Comparison of ENCODE assay signal across 8 mouse cellular contexts in the genomic region with DNA sequence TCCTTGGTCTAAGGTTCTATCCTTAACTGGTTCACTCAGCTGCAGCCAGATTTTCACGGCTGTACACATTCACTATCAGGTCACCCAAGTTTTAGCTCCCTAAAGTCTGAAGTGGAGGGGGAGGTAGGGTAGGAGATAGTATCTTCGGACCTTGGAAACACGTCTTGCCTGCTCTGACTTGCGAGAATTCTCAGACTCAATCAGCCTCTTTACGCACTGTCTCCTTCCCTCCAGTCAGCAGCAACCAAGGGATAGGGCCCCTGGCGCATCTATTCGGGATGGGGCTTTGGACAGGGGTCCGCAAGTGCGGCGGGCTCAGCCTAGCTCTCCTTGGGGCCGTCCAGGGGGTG. TPM values are rescaled to one million over a fixed set of nuclear protein-coding genes. Genes with fewer than 3 reads are reported as not detected.
DNase-seq lines count a peak whose midpoint lies in the region; ATAC-seq lines count a peak whose summit lies in the region.

No protein-coding gene starts in this region.

- peak overlapping the region; percentile 88 for H3K9ac ChIP-seq in heart, embryonic 16.5 days (ENCODE audit: low read length)
- H3K9ac ChIP-seq in hindbrain, embryonic 12.5 days, result peak overlapping the region; percentile 74
- peak overlapping the region; percentile 69 for H3K9ac ChIP-seq in midbrain, embryonic 13.5 days (replicated peaks)

- no peaks in the 10 kb centered on the region for H3K9me3 ChIP-seq in heart, embryonic 16.5 days (replicated peaks; ENCODE audit: control insufficient read depth, low read length)
- no peaks in the 10 kb centered on the region for H3K9me3 ChIP-seq in hindbrain, embryonic 12.5 days (replicated peaks)
- H3K9me3 ChIP-seq in midbrain, embryonic 13.5 days, result no peaks in the 10 kb centered on the region

- H3K4me3 ChIP-seq in heart, embryonic 16.5 days (ENCODE audit: low read length), result peak overlapping the region; percentile 76
- H3K4me3 ChIP-seq in hindbrain, embryonic 12.5 days, result peak overlapping the region; percentile 52
- H3K4me3 ChIP-seq in midbrain, embryonic 13.5 days (replicated peaks), result peak overlapping the region; percentile 53

- H3K27ac ChIP-seq in heart, embryonic 16.5 days (ENCODE audit: low read length), result peak overlapping the region; percentile 92
- H3K27ac ChIP-seq in hindbrain, embryonic 12.5 days, result peak overlapping the region; percentile 65
- no peak overlapping the region for H3K27ac ChIP-seq in midbrain, embryonic 13.5 days

- intact Hi-C loops in heart, postnatal 10 days (cut with DNase I), result loop anchor here (5.0 kb wide), 1 partner anchor 150 kb away; no protein-coding TSS in a partner anchor

- DNase-seq in heart, postnatal 10 days, result no peak
- DNase-seq in adipocyte (ENCODE audit: low spot score) (peak; percentile 55), MN1 (ENCODE audit: low spot score) (no peak)
- DNase-seq in thymus, postnatal 4 days, result no peak
- no peak for DNase-seq in spleen, adult 12 weeks (ENCODE audit: low spot score)

- H3K27me3 ChIP-seq in heart, embryonic 16.5 days (ENCODE audit: control insufficient read depth, insufficient read depth, low read length), result no peaks in the 10 kb centered on the region
- peaks cover 72% of the 10 kb centered on the region for H3K27me3 ChIP-seq in hindbrain, embryonic 12.5 days
- peaks cover 79% of the 10 kb centered on the region for H3K27me3 ChIP-seq in midbrain, embryonic 13.5 days

- peaks cover 41% of the 10 kb centered on the region for H3K4me1 ChIP-seq in heart, embryonic 16.5 days (ENCODE audit: control insufficient read depth, insufficient read depth, low read length)
- peaks cover 29% of the 10 kb centered on the region for H3K4me1 ChIP-seq in hindbrain, embryonic 12.5 days
- H3K4me1 ChIP-seq in midbrain, embryonic 13.5 days (replicated peaks), result peaks cover 33% of the 10 kb centered on the region

- WGBS in heart, embryonic 16.5 days, result under 1% methylated on average over 11 of the region's 11 CpGs
- WGBS in hindbrain, embryonic 12.5 days, result under 1% methylated on average over 11 of the region's 11 CpGs
- under 1% methylated on average over 11 of the region's 11 CpGs for WGBS in midbrain, embryonic 13.5 days

- ATAC-seq in heart, embryonic 16.5 days (replicated peaks; ENCODE audit: extremely low read depth, insufficient read depth, low FRiP score), result no peak
- ATAC-seq in hindbrain, embryonic 12.5 days (ENCODE audit: low FRiP score), result peak; percentile 33; the same call in 1 of the 2 replicates
- ATAC-seq in midbrain, embryonic 13.5 days, result no peak

- H3K4me2 ChIP-seq in heart, embryonic 16.5 days (ENCODE audit: low read depth, low read length), result peak overlapping the region; percentile 63
- H3K4me2 ChIP-seq in hindbrain, embryonic 12.5 days (replicated peaks), result peak overlapping the region; percentile 94
- peak overlapping the region; percentile 91 for H3K4me2 ChIP-seq in midbrain, embryonic 13.5 days (replicated peaks)

- peaks cover 9% of the 10 kb centered on the region; the same call in 1 of the 2 replicates for H3K36me3 ChIP-seq in heart, embryonic 16.5 days (ENCODE audit: control insufficient read depth, insufficient read depth)
- no peaks in the 10 kb centered on the region for H3K36me3 ChIP-seq in hindbrain, embryonic 12.5 days
- no peaks in the 10 kb centered on the region for H3K36me3 ChIP-seq in midbrain, embryonic 13.5 days

RNA-seq across cellular contexts. Expression of a gene that starts 3.3 kb away (rescaled TPM):
- 119 and 126 TPM in 2 replicates for polyA plus RNA-seq in heart, embryonic 16.5 days (2015; fragmentation: Nextera tagmentation; extraction: Ambion mirVana)
- total RNA-seq in heart, postnatal 10 days (2021), result 100 to 1,000 TPM in 1 of 2 experiments, 10 to 100 TPM in 1; 81.7 to 120 TPM
- 68.7 and 76.0 TPM in 2 replicates for polyA plus RNA-seq in hindbrain, embryonic 12.5 days (2016; fragmentation: Nextera tagmentation; extraction: Ambion mirVana)
- polyA plus RNA-seq in midbrain, embryonic 13.5 days (2015; fragmentation: Nextera tagmentation; extraction: Ambion mirVana), result 17.1 and 19.0 TPM in 2 replicates
